Mouse (Mus musculus): ENCODE data around the gene Mlst8.

GRCm38 (mm10) chr17:24463374-24464133 is 15.3 kb downstream of the Mlst8 start:
- TF ChIP-seq POLR2A (IDR thresholded peaks at IDR 0.05; ENCODE audit: low read depth, low read length) (no peak), CTCF (IDR thresholded peaks at IDR 0.05; ENCODE audit: extremely low read depth, insufficient read length, insufficient replicate concordance, low read depth, low read length) (no peak)
